Mouse (Mus musculus) brain, embryonic 14.5 days (tissue): ENCODE data around the gene Pi16.

ENCODE experiments used
- CTCF ChIP-seq: fragments of 200-500 bp; IDR thresholded peaks from 2 replicates; pipeline ENCODE4 v1.5.1; 2012; ENCODE audit warnings: inconsistent platforms, mild to moderate bottlenecking, moderate library complexity, borderline replicate concordance; ENCODE audit not compliant: insufficient read depth, insufficient read length; ENCODE audit errors: extremely low read depth
- POLR2A ChIP-seq: fragments of 200-500 bp; IDR thresholded peaks from 2 replicates; pipeline ENCODE4 v1.6.1; 2012; ENCODE audit warnings: mild to moderate bottlenecking, inconsistent platforms, borderline replicate concordance; ENCODE audit not compliant: poor library complexity, insufficient read depth, insufficient read length, severe bottlenecking; ENCODE audit errors: extremely low read depth

DNA sequence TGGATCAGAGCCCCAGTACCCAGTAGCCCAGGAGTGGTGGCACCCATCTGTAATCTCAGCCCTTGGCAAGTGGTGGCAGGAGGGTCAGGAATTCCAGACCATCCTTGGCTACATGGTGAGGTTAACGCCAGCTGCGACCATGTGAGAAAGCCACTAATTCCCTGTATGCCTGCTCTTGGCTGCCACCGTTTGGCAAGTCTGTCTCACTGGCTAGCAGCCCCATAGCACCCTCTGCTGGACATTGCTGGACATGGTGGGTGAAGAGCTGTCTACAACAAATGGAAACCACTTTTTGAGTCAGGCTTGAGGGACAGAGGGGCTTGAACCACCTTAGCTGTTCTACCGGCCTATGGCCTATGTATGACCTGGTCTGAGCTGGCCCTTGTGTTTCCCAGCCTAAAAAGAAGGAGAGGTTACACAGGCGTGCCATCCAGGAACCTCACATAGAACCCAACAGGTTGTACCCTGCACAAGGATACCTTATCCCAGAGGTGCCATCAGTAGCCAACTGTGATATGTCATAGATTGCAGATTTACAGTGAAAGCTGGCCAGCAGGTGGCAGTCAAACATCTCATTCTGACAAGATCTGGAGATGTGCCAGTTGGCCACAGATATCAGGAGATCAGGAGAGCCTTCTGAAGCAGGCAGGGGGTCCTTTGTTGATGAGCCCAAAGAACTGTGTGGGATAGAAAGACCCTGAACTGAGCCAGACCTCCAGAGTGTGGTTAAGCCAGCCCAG lies 53.7 kb downstream of the Pi16 start:
- TF ChIP-seq CTCF (peak; percentile 99), POLR2A (no peak)
